Comparison of ENCODE assay signal across 13 mouse cellular contexts in the genomic region with DNA sequence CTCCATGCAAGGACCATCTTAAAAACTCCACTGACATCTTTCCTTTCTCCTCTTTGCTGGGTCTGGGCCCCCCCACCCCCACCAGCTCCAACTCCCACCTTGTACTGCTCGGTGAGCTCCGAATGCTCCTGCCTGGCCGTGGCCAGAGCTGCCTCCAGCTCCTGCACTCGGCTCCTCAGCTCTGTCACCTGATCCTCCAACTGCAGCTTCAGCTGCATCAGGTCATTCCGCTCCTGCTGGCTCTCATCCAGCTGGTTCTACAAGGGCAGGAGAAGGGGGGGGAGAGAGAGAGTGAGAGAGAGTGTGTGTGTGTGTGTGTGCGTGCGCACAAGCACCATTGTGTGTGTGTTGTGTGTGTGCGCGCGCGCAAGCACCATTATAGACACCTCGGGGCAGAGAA. TPM values are rescaled to one million over a fixed set of nuclear protein-coding genes. Genes with fewer than 3 reads are reported as not detected.
A peak's percentile ranks its signal among the peaks of the same experiment; 100 is the strongest.
DNase-seq lines count a peak whose midpoint lies in the region; ATAC-seq lines count a peak whose summit lies in the region.
"Had no signal": no experiment of that assay in that cellular context is flagged by ENCODE, and none has a peak within 500 bp of the region (broad histone marks: within the 10 kb centered on the region; RNA-seq: fewer than 3 reads in every experiment).

No protein-coding gene starts in this region.

- H3K36me3 ChIP-seq in heart, embryonic 14.5 days (ENCODE audit: control insufficient read depth, insufficient read depth, low read length): peaks cover 86% of the 10 kb centered on the region
- H3K36me3 ChIP-seq in heart, embryonic 11.5 days (ENCODE audit: control insufficient read depth, insufficient read depth, low read length): peaks cover 6% of the 10 kb centered on the region

- WGBS in heart, embryonic 14.5 days: 50% methylated on average over 12 of the region's 12 CpGs
- WGBS in heart, embryonic 11.5 days (ENCODE audit: insufficient replicate concordance): 60% methylated on average over 12 of the region's 12 CpGs

- peak; percentile 80 for DNase-seq in MN1 (ENCODE audit: low spot score)
- DNase-seq in gastrocnemius, adult 8-10 months (ENCODE audit: low spot score in 2 of 2): peak; percentile 48 to 75
- peak; percentile 61 for DNase-seq in kidney, postnatal 14 days
- DNase-seq in cerebellum, postnatal 14 days: no peak
- DNase-seq in urinary bladder, postnatal 4 days (ENCODE audit: low spot score in 2 of 2): no peak
- no peak for DNase-seq in right cerebral cortex, adult 2 months (ENCODE audit: low spot score in 2 of 2)
- DNase-seq: cerebellum, adult 9-11 months had no signal

- no peaks in the 10 kb centered on the region for H3K27me3 ChIP-seq in heart, embryonic 14.5 days (ENCODE audit: control insufficient read depth, insufficient read depth, low read length)
- H3K27me3 ChIP-seq in heart, embryonic 11.5 days (ENCODE audit: control insufficient read depth, insufficient read depth, low read length): no peaks in the 10 kb centered on the region

- H3K27ac ChIP-seq in heart, embryonic 14.5 days (replicated peaks in 1 of 2; ENCODE audit: control insufficient read depth in 1 of 2, insufficient read depth in 1 of 2, low read depth in 2 of 2, low read length in 2 of 2): peak overlapping the region in 1 of 2 experiments; percentile 24; a peak in 1 of 4 replicates
- no peak overlapping the region for H3K27ac ChIP-seq in heart, embryonic 11.5 days (ENCODE audit: low read depth, low read length)
- H3K27ac ChIP-seq: forebrain, embryonic 10.5 days; hindbrain, embryonic 10.5 days; liver, embryonic 14.5 days had no signal

- peak; percentile 68; the same call in 1 of the 2 replicates for ATAC-seq in heart, embryonic 14.5 days (ENCODE audit: insufficient number of reproducible peaks, insufficient read depth, low FRiP score, low read depth)
- no peak for ATAC-seq in heart, embryonic 11.5 days (replicated peaks; ENCODE audit: insufficient number of reproducible peaks, low FRiP score, low TSS enrichment)
- ATAC-seq: activated CD4-positive, CD25-positive, alpha-beta regulatory T cell, adult 4 months had no signal

- H3K4me2 ChIP-seq in heart, embryonic 14.5 days (ENCODE audit: low read length): no peak overlapping the region
- no peak overlapping the region for H3K4me2 ChIP-seq in heart, embryonic 11.5 days

- no peak overlapping the region for H3K4me3 ChIP-seq in heart, embryonic 14.5 days (ENCODE audit: control insufficient read depth in 1 of 2, insufficient read depth in 1 of 2, low read depth in 1 of 2, low read length in 2 of 2)
- no peak overlapping the region for H3K4me3 ChIP-seq in heart, embryonic 11.5 days (ENCODE audit: low read depth, low read length)
- H3K4me3 ChIP-seq: forebrain, embryonic 10.5 days; hindbrain, embryonic 10.5 days had no signal

- H3K4me1 ChIP-seq in heart, embryonic 14.5 days (ENCODE audit: control insufficient read depth in 2 of 2, insufficient read depth in 2 of 2, low read length in 2 of 2): peaks cover 7 to 15% of the 10 kb centered on the region in 2 experiments; a peak in 3 of 4 replicates
- H3K4me1 ChIP-seq in heart, embryonic 11.5 days (ENCODE audit: control insufficient read depth, insufficient read depth, low read length): 0 out of 2 replicates have a peak, but pooled peaks cover 5% of the 10 kb centered on the region

- no peaks in the 10 kb centered on the region for H3K9me3 ChIP-seq in heart, embryonic 14.5 days (ENCODE audit: control insufficient read depth, low read length)
- H3K9me3 ChIP-seq in heart, embryonic 11.5 days (replicated peaks; ENCODE audit: control insufficient read depth, low read length): no peaks in the 10 kb centered on the region
- H3K9me3 ChIP-seq: forebrain, embryonic 10.5 days; hindbrain, embryonic 10.5 days had no signal

- no peak overlapping the region for H3K9ac ChIP-seq in heart, embryonic 14.5 days (ENCODE audit: low read length)
- H3K9ac ChIP-seq in heart, embryonic 11.5 days (ENCODE audit: low read depth, low read length): no peak overlapping the region
- H3K9ac ChIP-seq: liver, embryonic 14.5 days had no signal

RNA-seq across cellular contexts. Expression of a gene that starts 5.8 kb away (rescaled TPM):
- polyA plus RNA-seq in heart, embryonic 14.5 days (2014; fragmentation: Nextera tagmentation; extraction: Ambion mirVana): 66.2 and 66.5 TPM in 2 replicates
- polyA plus RNA-seq in heart, embryonic 11.5 days (2014; fragmentation: Nextera tagmentation; extraction: Ambion mirVana): 33.7 and 47.8 TPM in 2 replicates
- total RNA-seq in gastrocnemius, adult 8-10 months (2022): 10 to 100 TPM; 65.5 to 80.9 (median 72.9) TPM

RNA-seq across cellular contexts. Expression of a gene that starts 44.0 kb away (rescaled TPM):
- 98.6 and 118 TPM in 2 replicates for polyA plus RNA-seq in heart, embryonic 14.5 days (2014; fragmentation: Nextera tagmentation; extraction: Ambion mirVana)
- 76.3 and 82.0 TPM in 2 replicates for polyA plus RNA-seq in heart, embryonic 11.5 days (2014; fragmentation: Nextera tagmentation; extraction: Ambion mirVana)
- total RNA-seq in gastrocnemius, adult 8-10 months (2022): 10 to 100 TPM; 12.4 to 33.5 (median 21.7) TPM

Comparison
In these comparisons a context has a peak if more than half of its experiments do, and no peak if none do; other contexts are left out.
1. DNase-seq: peak in MN1 (single experiment), gastrocnemius, adult 8-10 months (2 of 2) and kidney, postnatal 14 days (single experiment); none in cerebellum, postnatal 14 days (0 of 2), urinary bladder, postnatal 4 days (0 of 2) and right cerebral cortex, adult 2 months (0 of 2).